Mouse (Mus musculus): ENCODE measurements around the gene Cth. TPM values are rescaled to one million over a fixed set of nuclear protein-coding genes. Genes with fewer than 3 reads are reported as not detected.
A peak's percentile ranks its signal among the peaks of the same experiment; 100 is the strongest.

Gene Cth
- 2.3 and 2.6 TPM in 2 replicates for polyA plus RNA-seq (2014; fragmentation: Nextera tagmentation; extraction: Ambion mirVana)

GRCm38 (mm10) chr3:157924692-157925328 lies at the start of gene Cth:
Gene Cth, minus strand, starts transcription at chr3:157925077.
- WGBS: 2% methylated on average over 30 of the region's 30 CpGs

GRCm38 (mm10) chr3:157973236-157973635 lies 48.4 kb upstream of the Cth start:
- no peak overlapping the region for H3K4me3 ChIP-seq (replicated peaks; ENCODE audit: low read length)
- H3K27ac ChIP-seq: no peak overlapping the region
- no peak overlapping the region for H3K4me2 ChIP-seq (replicated peaks)
- H3K9ac ChIP-seq: no peak overlapping the region
- WGBS: 96% methylated on average over 2 of the region's 2 CpGs
- DNase-seq (ENCODE audit: low spot score): no peak
- H3K9me3 ChIP-seq (ENCODE audit: control insufficient read depth, low read length): no peaks in the 10 kb centered on the region
- H3K36me3 ChIP-seq (replicated peaks; ENCODE audit: control insufficient read depth, insufficient read depth): no peaks in the 10 kb centered on the region
- no peaks in the 10 kb centered on the region for H3K27me3 ChIP-seq (ENCODE audit: control insufficient read depth, insufficient read depth, low read length)
- H3K4me1 ChIP-seq (replicated peaks; ENCODE audit: control insufficient read depth, insufficient read depth, low read length): no peaks in the 10 kb centered on the region
- no peak for ATAC-seq (ENCODE audit: low FRiP score)

More at GRCm38 (mm10) chr3:157924692-157925328, at the start of gene Cth:
- H3K4me2 ChIP-seq (replicated peaks): peak within 1 kb of the TSS; percentile 83
- H3K9me3 ChIP-seq (ENCODE audit: control insufficient read depth, low read length): no peaks in the 10 kb centered on the region
- peak within 1 kb of the TSS; percentile 51 for H3K4me3 ChIP-seq (replicated peaks; ENCODE audit: low read length)
- no peak within 1 kb of the TSS for H3K27ac ChIP-seq
- 0 out of 2 replicates have a peak, but pooled peaks cover 2% of the 10 kb centered on the region for H3K4me1 ChIP-seq (replicated peaks; ENCODE audit: control insufficient read depth, insufficient read depth, low read length)
- no peaks in the 10 kb centered on the region for H3K36me3 ChIP-seq (replicated peaks; ENCODE audit: control insufficient read depth, insufficient read depth)
- peak; percentile 99 for ATAC-seq (ENCODE audit: low FRiP score)
- peak; percentile 75 for DNase-seq (ENCODE audit: low spot score)
- H3K9ac ChIP-seq: peak within 1 kb of the TSS; percentile 43
- H3K27me3 ChIP-seq (ENCODE audit: control insufficient read depth, insufficient read depth, low read length): no peaks in the 10 kb centered on the region

- WGBS: 96% methylated on average over 2 of the region's 2 CpGs
- Histone ChIP-seq H3K9ac (no peak overlapping the region), H3K27me3 (ENCODE audit: control insufficient read depth, insufficient read depth, low read length) (no peaks in the 10 kb centered on the region), H3K4me1 (replicated peaks; ENCODE audit: control insufficient read depth, insufficient read depth, low read length) (no peaks in the 10 kb centered on the region), H3K9me3 (ENCODE audit: control insufficient read depth, low read length) (no peaks in the 10 kb centered on the region), H3K4me3 (replicated peaks; ENCODE audit: low read length) (no peak overlapping the region), H3K36me3 (replicated peaks; ENCODE audit: control insufficient read depth, insufficient read depth) (no peaks in the 10 kb centered on the region), H3K27ac (no peak overlapping the region), H3K4me2 (replicated peaks) (no peak overlapping the region)
- DNase-seq (ENCODE audit: low spot score): no peak
- ATAC-seq (ENCODE audit: low FRiP score): no peak
These were observed 46.3 kb upstream of the Cth start for GRCm38 (mm10) chr3:157971151-157971550.

- Histone ChIP-seq H3K36me3 (replicated peaks; ENCODE audit: control insufficient read depth, insufficient read depth) (peaks cover 3% of the 10 kb centered on the region), H3K27me3 (ENCODE audit: control insufficient read depth, insufficient read depth, low read length) (no peaks in the 10 kb centered on the region), H3K27ac (no peak overlapping the region), H3K4me2 (replicated peaks) (no peak overlapping the region), H3K9ac (no peak overlapping the region), H3K4me1 (replicated peaks; ENCODE audit: control insufficient read depth, insufficient read depth, low read length) (0 out of 2 replicates have a peak, but pooled peaks cover 3% of the 10 kb centered on the region), H3K4me3 (replicated peaks; ENCODE audit: low read length) (no peak overlapping the region), H3K9me3 (ENCODE audit: control insufficient read depth, low read length) (no peaks in the 10 kb centered on the region)
- ATAC-seq (ENCODE audit: low FRiP score) (no peak), DNase-seq (ENCODE audit: low spot score) (no peak)
These were observed 32.4 kb upstream of the Cth start for GRCm38 (mm10) chr3:157957320-157957719.

- DNase-seq (ENCODE audit: low spot score): no peak
- H3K27ac ChIP-seq: no peak overlapping the region
- H3K9me3 ChIP-seq (ENCODE audit: control insufficient read depth, low read length): no peaks in the 10 kb centered on the region
- no peak for ATAC-seq (ENCODE audit: low FRiP score)
- H3K27me3 ChIP-seq (ENCODE audit: control insufficient read depth, insufficient read depth, low read length): no peaks in the 10 kb centered on the region
- no peak overlapping the region for H3K4me2 ChIP-seq (replicated peaks)
- H3K9ac ChIP-seq: no peak overlapping the region
- H3K36me3 ChIP-seq (replicated peaks; ENCODE audit: control insufficient read depth, insufficient read depth): no peaks in the 10 kb centered on the region
- WGBS: over 99% methylated on average over 3 of the region's 3 CpGs
- no peak overlapping the region for H3K4me3 ChIP-seq (replicated peaks; ENCODE audit: low read length)
- 0 out of 2 replicates have a peak, but pooled peaks cover 3% of the 10 kb centered on the region for H3K4me1 ChIP-seq (replicated peaks; ENCODE audit: control insufficient read depth, insufficient read depth, low read length)
These were observed 31.3 kb upstream of the Cth start for GRCm38 (mm10) chr3:157956201-157956600.

GRCm38 (mm10) chr3:157955466-157955865 lies 30.6 kb upstream of the Cth start:
- no peak for DNase-seq (ENCODE audit: low spot score)
- no peaks in the 10 kb centered on the region for H3K27me3 ChIP-seq (ENCODE audit: control insufficient read depth, insufficient read depth, low read length)
- 89% methylated on average over 2 of the region's 2 CpGs for WGBS
- no peaks in the 10 kb centered on the region for H3K36me3 ChIP-seq (replicated peaks; ENCODE audit: control insufficient read depth, insufficient read depth)
- H3K4me3 ChIP-seq (replicated peaks; ENCODE audit: low read length): no peak overlapping the region
- H3K4me1 ChIP-seq (replicated peaks; ENCODE audit: control insufficient read depth, insufficient read depth, low read length): peaks cover 9% of the 10 kb centered on the region; the same call in 1 of the 2 replicates
- ATAC-seq (ENCODE audit: low FRiP score): no peak
- H3K9ac ChIP-seq: no peak overlapping the region
- H3K4me2 ChIP-seq (replicated peaks): no peak overlapping the region
- H3K27ac ChIP-seq: no peak overlapping the region
- no peaks in the 10 kb centered on the region for H3K9me3 ChIP-seq (ENCODE audit: control insufficient read depth, low read length)

GRCm38 (mm10) chr3:157952716-157953115 lies 27.8 kb upstream of the Cth start:
- Histone ChIP-seq H3K9ac (no peak overlapping the region), H3K4me1 (replicated peaks; ENCODE audit: control insufficient read depth, insufficient read depth, low read length) (peaks cover 26% of the 10 kb centered on the region), H3K27ac (no peak overlapping the region), H3K4me2 (replicated peaks) (no peak overlapping the region), H3K9me3 (ENCODE audit: control insufficient read depth, low read length) (no peaks in the 10 kb centered on the region), H3K36me3 (replicated peaks; ENCODE audit: control insufficient read depth, insufficient read depth) (no peaks in the 10 kb centered on the region), H3K27me3 (ENCODE audit: control insufficient read depth, insufficient read depth, low read length) (no peaks in the 10 kb centered on the region), H3K4me3 (replicated peaks; ENCODE audit: low read length) (no peak overlapping the region)
- 87% methylated on average over 2 of the region's 2 CpGs for WGBS
- ATAC-seq (ENCODE audit: low FRiP score) (no peak), DNase-seq (ENCODE audit: low spot score) (no peak)

- no peaks in the 10 kb centered on the region for H3K36me3 ChIP-seq (replicated peaks; ENCODE audit: control insufficient read depth, insufficient read depth)
- peak; percentile 76 for ATAC-seq (ENCODE audit: low FRiP score)
- peaks cover 24% of the 10 kb centered on the region for H3K4me1 ChIP-seq (replicated peaks; ENCODE audit: control insufficient read depth, insufficient read depth, low read length)
- peak overlapping the region; percentile 100 for H3K27ac ChIP-seq
- WGBS: under 1% methylated on average over 74 of the region's 93 CpGs
- no peaks in the 10 kb centered on the region for H3K27me3 ChIP-seq (ENCODE audit: control insufficient read depth, insufficient read depth, low read length)
- no peak for DNase-seq (ENCODE audit: low spot score)
- H3K4me2 ChIP-seq (replicated peaks): peak overlapping the region; percentile 82
- peak overlapping the region; percentile 96 for H3K9ac ChIP-seq
- no peaks in the 10 kb centered on the region for H3K9me3 ChIP-seq (ENCODE audit: control insufficient read depth, low read length)
- H3K4me3 ChIP-seq (replicated peaks; ENCODE audit: low read length): peak overlapping the region; percentile 98
These were observed 22.8 kb upstream of the Cth start for GRCm38 (mm10) chr3:157947383-157948280.

- Histone ChIP-seq H3K9me3 (ENCODE audit: control insufficient read depth, low read length) (no peaks in the 10 kb centered on the region), H3K27me3 (ENCODE audit: control insufficient read depth, insufficient read depth, low read length) (no peaks in the 10 kb centered on the region), H3K4me2 (replicated peaks) (peak within 1 kb of the TSS; percentile 82), H3K4me1 (replicated peaks; ENCODE audit: control insufficient read depth, insufficient read depth, low read length) (peaks cover 23% of the 10 kb centered on the region), H3K9ac (peak within 1 kb of the TSS; percentile 96), H3K36me3 (replicated peaks; ENCODE audit: control insufficient read depth, insufficient read depth) (no peaks in the 10 kb centered on the region), H3K27ac (peak within 1 kb of the TSS; percentile 100), H3K4me3 (replicated peaks; ENCODE audit: low read length) (peak within 1 kb of the TSS; percentile 98)
- WGBS: 1% methylated on average over 45 of the region's 45 CpGs
- DNase-seq (ENCODE audit: low spot score) (peak; percentile 93), ATAC-seq (ENCODE audit: low FRiP score) (peak; percentile 99)
These were observed 22.0 kb upstream of the Cth start, which contains the start of gene Ankrd13c for GRCm38 (mm10) chr3:157946843-157947358. Gene Ankrd13c, plus strand, starts transcription at chr3:157947239.

All from hindbrain, embryonic 14.5 days (tissue).